Mouse (Mus musculus) megakaryocyte, adult 5-6 weeks (primary cell): ENCODE data around the gene Chd2. TPM values are rescaled to one million over a fixed set of nuclear protein-coding genes. Genes with fewer than 3 reads are reported as not detected.

ENCODE experiments used
- ATAC-seq: 2 replicates; pipeline ENCODE4 v1.8.0; 2016; ENCODE audit warnings: mild to moderate bottlenecking, inconsistent platforms; ENCODE audit not compliant: poor library complexity, severe bottlenecking
- total RNA-seq, 2 experiments: library from RNA; stranded (forward) in 1 of 2; stranded (reverse) in 1 of 2; fragments of 153-499, 151-499 nt in 1 of 2; fragments of 221-1000, 200-1000 nt in 1 of 2; gene quantifications; 2 replicates each; pipeline versions ENCODE4 v1.2.3 to v1.2.4; 2015 to 2017

Chd2 gene
- total RNA-seq, 2 experiments from 2014 or later, result 54.4 to 88.6 TPM

DNA sequence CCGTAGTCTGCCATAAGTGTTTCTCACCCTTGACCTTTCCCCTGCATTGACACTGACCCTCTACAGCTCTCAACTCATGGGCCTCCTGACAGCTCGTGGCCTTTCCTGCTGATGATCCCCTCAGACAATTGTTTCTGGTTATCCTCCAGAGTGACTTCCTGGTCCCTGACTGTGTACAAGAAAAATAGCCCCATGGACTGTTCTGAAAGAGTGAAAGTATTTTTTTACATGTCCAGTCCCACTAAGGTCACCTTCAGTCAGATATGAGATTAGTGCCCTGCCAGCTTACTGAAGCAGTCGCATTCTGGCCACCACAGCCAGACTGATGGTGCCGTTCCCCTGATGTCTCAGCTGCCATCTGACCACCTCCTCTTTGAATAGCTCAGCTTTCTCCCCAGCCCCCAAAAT lies 26.1 kb upstream of the Chd2 start:
- no peak for ATAC-seq

DNA sequence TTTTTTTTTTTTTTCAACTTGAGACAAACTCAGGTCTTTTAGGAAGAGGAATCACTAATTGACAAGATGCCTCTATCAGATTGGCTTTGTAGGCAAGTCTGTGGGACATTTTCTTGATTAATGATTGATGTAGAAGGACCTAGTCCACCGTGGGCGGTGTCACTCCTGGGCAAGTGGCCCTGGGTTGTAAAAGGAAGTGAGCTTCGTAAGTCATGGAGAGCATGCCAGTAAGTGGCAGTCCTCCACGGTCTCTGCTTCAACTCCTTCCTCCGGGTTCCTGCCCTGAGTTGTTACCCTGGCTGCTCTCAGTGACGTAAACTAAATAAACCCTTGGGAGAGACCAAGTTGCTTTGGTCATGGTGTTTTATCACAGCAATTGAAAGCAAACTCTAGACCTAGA lies 22.5 kb upstream of the Chd2 start:
- no peak for ATAC-seq

DNA sequence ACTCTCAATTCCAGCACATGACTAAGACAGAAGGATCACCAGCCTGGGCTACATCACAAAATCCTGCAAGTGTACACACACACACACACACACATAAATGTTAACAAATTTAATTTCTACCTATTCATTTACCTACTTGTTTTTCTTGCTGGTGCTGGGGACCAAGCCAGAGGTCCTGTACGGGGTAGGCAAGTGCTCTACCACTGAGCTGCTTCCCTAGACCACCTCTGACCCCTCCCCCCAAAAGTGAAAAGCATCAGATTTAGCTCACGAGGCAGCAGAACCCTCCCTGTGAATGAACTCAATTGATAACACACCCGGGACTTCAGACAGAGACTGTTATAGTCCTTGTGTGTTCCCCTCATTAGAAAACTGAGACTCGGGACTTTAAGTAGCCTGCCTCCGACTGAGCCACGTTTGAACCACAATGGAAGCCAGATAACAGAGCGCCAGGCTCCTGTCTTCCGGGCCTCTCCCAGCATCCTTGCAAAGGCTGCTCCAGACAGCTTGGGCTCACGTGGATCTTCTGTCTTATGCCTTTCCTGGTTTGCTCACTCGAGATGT lies 19.9 kb upstream of the Chd2 start:
- no peak for ATAC-seq

DNA sequence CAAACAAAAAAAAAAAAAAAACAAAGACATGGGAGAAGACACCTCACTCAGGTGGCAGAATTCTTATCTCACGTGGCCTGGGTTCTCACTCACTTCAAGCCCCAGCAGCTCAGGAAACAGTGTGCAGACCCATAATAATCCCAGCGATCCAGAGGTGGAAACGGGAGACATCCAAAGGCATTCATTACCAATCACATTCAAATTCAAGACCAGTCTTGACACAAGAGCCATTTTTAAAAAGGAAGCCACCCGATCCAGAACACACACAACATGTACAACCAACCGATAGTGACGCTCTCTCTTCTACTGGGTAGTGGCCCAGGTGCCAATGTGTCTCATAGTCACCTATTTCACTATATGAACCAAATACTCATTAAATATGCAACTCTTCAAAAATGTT lies 19.2 kb upstream of the Chd2 start:
- no peak for ATAC-seq

GRCm38 (mm10) chr7:73559853-73560190 lies 18.2 kb upstream of the Chd2 start:
- no peak for ATAC-seq

- peak; percentile 4 for ATAC-seq
These were observed 17.7 kb upstream of the Chd2 start for GRCm38 (mm10) chr7:73559170-73559852.

DNA sequence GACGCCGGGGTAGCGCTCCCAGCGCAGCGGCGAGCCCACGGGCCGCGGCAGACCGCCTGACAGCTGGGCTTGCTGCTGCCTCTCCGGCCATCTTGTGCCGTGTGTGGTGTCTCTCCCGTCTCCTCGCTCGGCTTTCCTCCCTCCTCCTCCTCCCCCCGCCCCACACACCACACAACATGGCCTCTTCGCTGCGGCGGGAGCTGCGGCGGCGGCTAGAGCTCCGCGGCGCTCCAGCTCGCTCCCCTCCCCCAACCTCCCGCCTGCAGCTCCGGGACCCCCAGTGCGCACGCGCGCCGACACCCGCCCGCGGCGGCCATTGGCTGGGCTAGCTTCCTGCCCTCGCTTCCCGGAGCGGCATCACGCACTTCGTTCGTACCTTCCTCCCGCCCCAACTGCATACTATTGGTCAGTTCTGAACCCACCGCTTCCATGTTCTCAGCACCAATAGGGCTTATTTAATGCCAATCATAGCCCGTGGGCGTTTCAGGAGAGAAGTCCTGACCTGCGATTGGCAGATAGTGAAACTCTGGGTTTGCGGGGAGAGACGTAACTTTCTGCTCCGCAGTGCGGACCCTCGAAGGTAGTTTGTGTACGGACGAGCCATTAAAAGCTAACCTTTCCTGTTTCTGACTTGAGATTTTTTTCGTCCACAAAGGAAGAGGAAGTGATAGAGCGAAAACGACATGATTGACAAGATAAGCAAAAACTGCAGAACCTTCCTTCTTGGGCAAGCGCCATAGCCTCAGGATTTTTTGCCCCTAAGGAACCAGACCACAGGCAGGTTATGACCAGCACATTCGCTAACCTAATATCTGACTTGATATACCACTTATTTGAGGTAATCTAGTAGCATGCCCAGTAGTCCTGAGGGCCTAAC lies 16.9 kb upstream of the Chd2 start:
- ATAC-seq, result peak; percentile 83

DNA sequence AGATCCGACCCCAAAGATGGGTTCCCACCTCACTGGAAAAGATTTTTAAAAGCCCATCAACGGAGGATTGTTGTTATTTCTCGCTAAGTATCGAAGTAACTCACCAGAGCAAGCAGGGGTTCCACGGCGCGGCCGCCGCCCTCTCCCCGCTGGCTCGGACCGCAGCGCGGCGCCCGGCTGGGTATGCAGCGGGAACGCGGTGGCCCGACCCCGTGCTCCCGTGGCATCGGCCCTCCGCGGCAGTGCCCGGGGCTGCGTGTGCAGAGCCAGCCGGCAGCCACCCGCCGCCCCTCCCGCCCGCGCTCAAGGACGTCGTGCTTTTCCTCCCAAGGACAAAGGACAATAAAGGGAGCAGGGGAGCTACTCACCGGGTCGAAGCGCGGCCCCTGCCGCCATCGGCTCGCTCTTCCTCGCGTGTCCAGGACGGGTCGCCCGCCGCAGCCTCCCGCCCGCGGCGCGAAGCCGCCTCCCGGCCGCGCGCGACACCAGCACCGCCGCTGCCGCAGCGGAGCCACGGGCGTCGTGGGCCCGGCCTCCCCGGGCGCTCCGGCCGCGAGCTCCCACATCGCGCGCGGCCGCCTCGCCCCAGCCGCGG lies 16.1 kb upstream of the Chd2 start:
- no peak for ATAC-seq

GRCm38 (mm10) chr7:73556688-73557667 lies 15.3 kb upstream of the Chd2 start:
- ATAC-seq, result no peak

- no peak for ATAC-seq
These were observed 14.4 kb upstream of the Chd2 start for GRCm38 (mm10) chr7:73555918-73556580.

GRCm38 (mm10) chr7:73554849-73555248 lies 13.2 kb upstream of the Chd2 start:
- no peak for ATAC-seq

DNA sequence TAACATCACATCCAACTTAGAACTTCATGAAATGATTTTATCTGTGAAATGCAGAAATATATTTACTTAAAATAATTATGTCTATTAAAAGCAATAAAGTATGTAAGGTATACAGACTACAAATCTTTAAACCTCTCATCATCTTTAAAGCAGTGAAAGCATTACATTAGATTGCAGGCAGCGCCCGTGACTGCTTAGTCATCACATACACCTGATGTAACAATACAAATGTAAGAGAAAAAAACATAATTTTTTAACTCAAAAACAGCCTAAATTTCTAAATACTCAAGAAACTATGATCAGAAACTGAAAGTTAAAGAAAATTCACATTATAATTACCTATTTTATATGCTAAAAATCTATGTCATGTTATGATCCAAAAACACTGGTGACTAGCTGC lies 11.5 kb upstream of the Chd2 start:
- no peak for ATAC-seq

DNA sequence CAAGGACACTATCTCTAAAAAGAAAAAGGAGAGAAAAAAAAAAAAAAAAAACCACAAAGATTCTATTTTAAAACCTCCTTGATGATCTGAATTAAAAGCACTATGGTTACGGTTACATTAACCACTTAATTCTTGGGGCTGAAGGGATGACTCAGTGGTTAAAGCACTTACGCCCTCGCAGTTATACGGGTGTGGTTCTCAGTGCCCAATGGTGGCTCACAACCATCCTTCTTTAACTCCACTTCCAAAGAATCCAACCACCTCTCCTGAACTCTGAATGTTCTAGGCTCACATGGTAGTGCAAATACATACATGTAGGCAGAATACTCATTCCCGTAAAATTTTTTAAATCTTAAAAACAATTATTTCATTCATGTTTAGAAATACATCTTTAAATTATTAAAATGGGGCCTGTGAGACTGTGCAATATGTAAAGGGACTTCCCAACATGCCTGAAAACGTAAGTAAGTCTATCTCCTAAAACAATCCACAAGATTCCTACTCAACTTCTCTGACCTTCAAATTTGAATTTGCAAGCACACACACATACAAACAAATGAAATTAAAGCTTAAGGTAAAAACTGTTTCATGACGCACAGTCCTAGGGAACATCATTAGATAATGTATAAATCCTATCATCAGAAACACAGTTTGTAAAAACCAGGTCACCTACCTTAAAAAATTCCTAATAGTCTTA lies 10.6 kb upstream of the Chd2 start:
- ATAC-seq, result peak; percentile 48

- ATAC-seq, result no peak
These were observed 9.7 kb upstream of the Chd2 start for GRCm38 (mm10) chr7:73551370-73551769.

DNA sequence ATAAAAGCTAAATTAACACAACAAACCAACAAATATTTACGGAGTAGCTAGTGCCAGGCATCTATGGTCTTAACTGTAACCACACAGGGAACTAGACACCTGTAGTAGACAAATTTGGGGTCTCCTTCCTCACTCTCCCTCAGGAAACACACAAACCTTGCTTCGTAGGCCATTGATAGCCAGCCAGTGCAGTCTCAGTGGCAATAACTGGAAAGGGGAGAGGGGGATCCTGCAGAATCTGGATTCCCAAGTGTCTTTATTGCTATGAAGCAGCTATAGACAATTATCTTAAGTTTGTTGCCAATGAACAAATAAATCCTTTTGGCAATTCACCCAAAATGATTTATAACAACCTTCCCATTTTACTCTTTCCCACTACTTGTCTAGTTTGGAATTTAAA lies 6.4 kb upstream of the Chd2 start:
- ATAC-seq, result no peak

DNA sequence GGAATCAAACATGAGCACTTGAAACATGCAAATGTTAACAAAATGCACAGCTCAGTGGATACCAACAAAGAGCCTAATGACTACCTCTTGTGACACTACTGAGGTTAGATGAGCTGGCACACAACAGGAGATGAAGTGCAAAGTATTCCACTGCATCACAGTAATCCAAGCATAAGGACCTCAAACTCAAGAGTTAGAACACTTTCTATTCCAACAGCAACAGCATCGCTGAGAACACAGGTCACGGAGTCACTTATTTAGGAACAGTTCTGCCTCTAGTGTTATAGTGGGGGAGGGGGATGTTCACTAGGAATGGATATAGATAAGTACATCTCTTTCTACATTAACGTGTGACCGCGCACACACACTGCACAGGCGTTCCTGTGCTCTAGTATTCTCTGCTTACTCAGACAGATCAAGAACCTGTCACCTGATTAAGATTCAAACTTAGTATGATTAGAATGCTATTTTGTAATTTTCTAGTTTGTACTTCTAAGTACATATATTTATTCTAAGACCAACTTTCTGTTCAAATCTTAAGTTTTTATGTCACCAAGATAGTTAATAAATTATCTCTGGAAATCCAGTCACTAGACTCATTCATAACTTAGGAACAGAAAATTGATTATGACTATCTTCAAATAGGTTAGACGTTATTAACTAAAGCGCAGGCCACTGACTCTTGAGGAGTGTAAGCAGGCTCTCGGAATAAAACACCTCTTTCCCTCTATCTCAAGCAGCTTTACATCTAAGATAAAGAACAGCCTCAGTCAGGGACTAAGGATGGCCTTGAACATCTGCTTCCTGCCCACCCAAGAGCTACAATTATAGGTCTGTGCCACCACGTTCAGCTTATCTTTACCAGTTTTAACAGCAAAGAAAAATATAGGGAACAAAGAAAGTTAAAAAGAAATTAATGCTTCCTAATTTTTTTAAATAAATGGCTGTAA lies 5.2 kb upstream of the Chd2 start:
- no peak for ATAC-seq

DNA sequence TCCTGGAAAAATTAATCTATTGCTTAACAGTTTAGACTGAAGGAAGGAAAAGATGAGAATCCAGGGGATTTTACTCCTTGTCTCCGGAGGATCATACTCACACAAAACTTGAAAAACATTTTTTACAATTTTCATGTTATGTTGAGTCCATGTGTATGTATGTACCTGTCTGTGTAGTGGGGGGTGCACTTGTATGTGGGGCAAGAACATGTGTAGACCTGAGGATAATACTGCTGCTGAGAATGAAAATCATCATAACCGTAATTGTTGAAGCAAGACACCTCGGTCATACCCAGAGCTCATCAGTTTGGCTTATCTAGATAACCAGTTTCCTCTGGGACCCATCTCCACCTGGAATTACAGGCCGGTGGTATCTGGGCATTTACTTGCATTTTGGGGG lies 3.4 kb upstream of the Chd2 start:
- no peak for ATAC-seq

- no peak for ATAC-seq
These were observed 662 bp upstream of the Chd2 start for GRCm38 (mm10) chr7:73542131-73542853.
